Mouse (Mus musculus) Patski (cell line): Measurements from ENCODE around the gene Pla2g2c. TPM values are rescaled to one million over a fixed set of nuclear protein-coding genes. Genes with fewer than 3 reads are reported as not detected.

Source experiments
- ATAC-seq: fragments of 100-300 bp; one replicate; pipeline ENCODE4 v1.8.0; 2021
- CTCF ChIA-PET: fragments of 350-600 bp; sonication (Branson Sonifier 250); formaldehyde crosslinking; loops from one replicate; lab custom pipeline; 2022; ENCODE audit warnings: inconsistent platforms; lab: Charles Lee
- POLR2A ChIA-PET: fragments of 350-600 bp; sonication (Branson Sonifier 250); formaldehyde crosslinking; loops from one replicate; lab custom pipeline; 2022; ENCODE audit warnings: antibody characterized with exemption, inconsistent platforms; lab: Charles Lee
- DNase-seq: peaks from one replicate; pipeline ENCODE4 v3.0.0-alpha.2; 2011; ENCODE audit warnings: low read depth, low spot score
- H3K27me3 ChIP-seq: fragments of 371-371 bp; one replicate; pipeline ENCODE4 v1.5.1; 2021
- CTCF ChIP-seq: fragments of 100-300 bp; IDR thresholded peaks from one replicate; pipeline ENCODE4 v1.5.1; 2021
- in situ Hi-C: fragments of 300-500 bp; cut with MboI; formaldehyde crosslinking; loops from 3 replicates; pipeline ENCODE4 v1.11.1; 2018; ENCODE audit warnings: low pct_unique_long_range_greater_than_20kb, mixed read lengths
- polyA plus RNA-seq: library from polyadenylated mRNA; unstranded; gene quantifications from one replicate; pipeline ENCODE4 v1.2.3, GENCODE M21; 2021

Gene Pla2g2c
- polyA plus RNA-seq, 1 experiment from 2014 or later: not detected

DNA sequence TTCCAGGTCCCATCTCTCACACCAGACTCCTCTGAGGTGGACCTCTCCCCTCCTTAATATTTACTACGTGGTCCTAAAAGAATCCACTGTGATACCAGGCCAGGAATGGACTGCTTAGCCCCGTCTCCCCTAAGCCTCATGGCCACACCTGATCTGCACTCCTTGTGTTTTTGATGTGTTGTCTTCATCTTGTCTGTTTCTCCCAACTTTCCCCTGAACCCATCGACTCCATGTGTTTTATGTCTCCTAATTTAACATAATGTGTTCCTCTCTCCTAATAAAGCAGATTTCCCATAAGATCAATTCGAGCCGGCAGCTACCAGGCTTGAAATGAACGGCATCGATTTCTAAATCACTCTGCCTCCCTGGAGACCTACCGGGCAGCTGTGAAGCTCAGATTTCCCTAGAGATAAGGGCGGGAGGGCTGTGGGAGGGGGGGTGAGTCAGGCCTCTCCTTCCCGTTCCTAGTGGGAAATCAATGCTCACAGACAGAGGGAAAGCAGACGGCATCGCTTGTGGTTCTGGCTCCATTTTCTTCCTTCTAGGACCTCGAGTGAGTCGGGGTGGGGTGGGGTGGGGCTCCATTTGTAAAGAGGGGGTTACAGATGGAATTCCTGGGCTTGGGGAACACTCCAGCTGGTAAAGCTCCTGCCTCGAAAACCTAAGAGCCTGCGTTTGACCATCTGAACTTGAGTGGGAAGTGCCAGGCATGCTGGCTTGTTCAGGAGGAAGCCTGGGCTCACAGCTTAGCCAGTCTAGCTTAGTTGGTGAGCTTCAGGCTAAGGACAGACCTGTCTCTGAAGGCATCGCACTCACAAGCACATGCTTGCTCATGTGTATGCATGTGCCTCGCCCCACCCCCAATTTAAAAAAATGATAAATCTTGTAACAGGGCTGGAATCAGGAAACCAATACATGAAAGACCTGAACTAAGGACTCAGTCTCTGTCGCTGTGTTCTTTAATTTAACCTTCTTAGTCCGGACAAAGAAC lies 53.1 kb downstream of the Pla2g2c start:
- no peak for TF ChIP-seq CTCF
- ChIA-PET POLR2A (no interaction called here), CTCF (no interaction called here)
- ATAC-seq: no peak
- DNase-seq: no peak
- in situ Hi-C loops: no loop called here
- peaks cover 6% of the 10 kb centered on the region for H3K27me3 ChIP-seq

DNA sequence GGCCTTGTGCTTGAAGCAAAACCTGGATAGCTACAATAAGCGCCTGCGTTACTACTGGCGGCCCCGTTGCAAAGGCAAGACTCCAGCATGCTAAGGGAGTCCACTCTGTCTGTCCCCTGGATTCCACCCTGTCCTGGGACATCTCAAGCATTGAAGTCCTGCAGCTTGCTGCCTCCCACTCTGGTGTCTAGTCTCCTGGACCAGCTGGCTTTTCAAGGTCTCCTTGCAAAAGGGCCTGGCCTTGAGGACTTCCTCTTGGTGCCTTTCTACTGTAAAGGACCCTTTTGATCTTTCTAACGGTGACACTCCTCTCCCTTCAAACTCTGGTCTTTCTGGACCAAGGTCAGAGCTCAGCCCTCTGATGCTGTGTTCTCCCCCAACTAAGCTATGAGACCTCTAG lies 55.7 kb downstream of the Pla2g2c start:
- no peak for TF ChIP-seq CTCF
- peaks cover 6% of the 10 kb centered on the region for H3K27me3 ChIP-seq
- no peak for ATAC-seq
- ChIA-PET CTCF (no interaction called here), POLR2A (interaction anchor here (0.6 kb wide), 1 partner anchor 78 kb away, joined by 3 read pairs; no protein-coding TSS in a partner anchor)
- no peak for DNase-seq
- in situ Hi-C loops: no loop called here

DNA sequence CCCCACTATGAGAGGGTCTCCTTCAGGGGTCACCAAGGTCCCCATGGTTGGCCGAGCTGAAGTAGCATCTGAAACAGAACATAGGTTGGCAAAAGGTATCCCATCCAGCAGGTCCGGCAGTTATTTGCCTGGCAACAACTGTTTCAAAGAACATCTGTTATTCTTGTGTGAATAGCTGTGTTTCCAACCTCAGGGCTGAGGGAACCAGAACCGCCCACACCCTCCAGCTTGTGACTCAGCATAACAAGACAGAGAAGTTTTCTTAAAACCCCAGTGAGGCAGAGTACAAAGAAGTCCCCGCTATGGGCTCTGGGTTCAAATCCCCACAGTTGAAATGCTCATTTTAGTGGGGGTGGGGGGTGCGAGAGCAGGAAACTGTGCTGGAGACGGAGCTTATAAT lies 57.5 kb downstream of the Pla2g2c start:
- POLR2A ChIA-PET: no interaction called here
- no peak for TF ChIP-seq CTCF

DNA sequence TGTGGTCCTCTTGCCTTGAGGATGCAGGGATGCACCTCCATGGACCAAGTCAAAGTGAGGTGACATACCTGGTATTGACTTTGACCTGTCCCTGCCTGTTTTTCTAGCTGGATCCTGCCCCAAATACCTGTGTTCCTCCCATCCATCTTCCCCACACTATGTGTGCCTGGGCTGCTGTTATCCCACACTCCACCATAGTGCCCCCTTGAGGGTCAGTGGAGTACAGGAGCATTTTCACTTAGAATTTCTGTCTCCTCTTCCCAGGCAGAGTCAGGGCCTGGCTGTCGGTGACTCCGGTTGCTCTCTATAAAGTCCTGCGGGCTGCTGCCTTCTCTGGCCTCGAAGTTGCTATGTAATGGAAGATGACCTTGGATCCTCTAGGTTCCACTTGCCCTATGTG lies 61.1 kb downstream of the Pla2g2c start:
- ChIA-PET POLR2A (no interaction called here), CTCF (no interaction called here)
- no peak for TF ChIP-seq CTCF
- in situ Hi-C loops: no loop called here
- no peak for DNase-seq
- ATAC-seq: no peak
- no peaks in the 10 kb centered on the region for H3K27me3 ChIP-seq

More for the DNA sequence above, 57.5 kb downstream of the Pla2g2c start:
- no peak for ATAC-seq
- in situ Hi-C loops: no loop called here
- peaks cover 6% of the 10 kb centered on the region for H3K27me3 ChIP-seq
- DNase-seq: no peak
- CTCF ChIA-PET: no interaction called here

DNA sequence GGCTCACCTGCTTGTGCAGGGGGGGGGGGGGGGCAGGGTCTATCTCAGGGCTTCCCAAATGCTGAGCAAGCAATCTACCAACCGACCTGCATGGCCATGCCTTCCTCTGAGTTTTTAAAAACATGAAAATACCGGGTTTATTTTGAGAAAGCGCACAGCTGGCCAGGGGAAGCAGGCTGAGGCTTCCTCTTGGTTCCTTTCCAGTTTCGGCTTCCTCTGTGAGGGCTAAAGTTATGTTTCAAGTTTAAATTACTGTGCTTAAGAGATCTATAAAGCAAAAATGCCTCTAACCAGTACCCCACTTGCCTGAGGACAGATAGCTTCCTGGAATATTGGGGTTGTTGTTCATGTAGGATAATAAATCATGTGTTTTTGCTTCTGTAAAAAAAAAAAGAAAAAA lies 61.5 kb downstream of the Pla2g2c start:
- in situ Hi-C loops: no loop called here
- ATAC-seq (no peak), DNase-seq (no peak)
- CTCF ChIA-PET: no interaction called here
- POLR2A ChIA-PET: no interaction called here
- H3K27me3 ChIP-seq: no peaks in the 10 kb centered on the region
- no peak for TF ChIP-seq CTCF

DNA sequence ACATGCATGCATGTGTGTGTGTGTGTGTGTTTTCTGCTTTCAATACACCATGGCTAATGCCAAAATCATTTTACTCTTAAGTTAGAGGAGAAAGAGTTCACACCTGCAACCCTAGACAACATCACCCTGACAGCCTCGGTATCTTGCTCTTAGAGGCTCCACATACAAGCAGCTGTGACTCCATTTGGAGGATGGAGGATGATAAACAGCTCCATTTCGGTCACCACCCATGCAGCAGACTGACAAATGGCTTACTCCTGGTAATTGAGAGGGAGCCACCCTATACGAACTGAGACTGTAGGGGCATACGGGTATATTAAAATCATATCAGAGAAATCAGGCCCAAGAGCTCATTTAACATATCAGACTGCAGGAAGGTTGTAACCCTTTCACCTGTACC lies 63.8 kb downstream of the Pla2g2c start:
- in situ Hi-C loops: no loop called here
- ChIA-PET CTCF (no interaction called here), POLR2A (interaction anchor here (1.0 kb wide), 1 partner anchor 16 kb away, joined by 3 read pairs; no protein-coding TSS in a partner anchor)
- H3K27me3 ChIP-seq: no peaks in the 10 kb centered on the region
- ATAC-seq (no peak), DNase-seq (no peak)
- TF ChIP-seq CTCF: no peak

DNA sequence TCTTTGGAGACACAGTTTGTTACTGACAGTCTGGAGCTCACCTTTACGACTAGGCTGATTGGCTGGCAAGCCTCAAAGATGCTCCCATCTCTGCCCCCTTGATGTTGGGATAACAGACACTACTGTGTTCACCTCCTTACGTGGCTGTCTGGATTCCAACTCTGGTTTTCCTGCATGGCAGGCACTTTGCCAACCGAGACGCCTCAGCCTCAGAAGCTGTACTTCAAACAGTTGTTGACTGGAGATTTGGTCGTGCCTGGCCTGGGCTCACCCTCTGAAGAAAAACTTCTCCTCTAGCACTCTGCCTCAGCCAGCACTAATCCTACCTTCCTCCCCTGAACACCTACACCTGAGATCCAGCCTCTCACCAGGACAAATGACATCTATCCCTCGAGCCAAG lies 66.9 kb downstream of the Pla2g2c start:
- no peak for DNase-seq
- no peak for TF ChIP-seq CTCF
- ATAC-seq: no peak
- POLR2A ChIA-PET: interaction anchor here (0.7 kb wide), 1 partner anchor 19 kb away, joined by 3 read pairs; no protein-coding TSS in a partner anchor
- in situ Hi-C loops: no loop called here
- H3K27me3 ChIP-seq: no peaks in the 10 kb centered on the region
- CTCF ChIA-PET: no interaction called here

DNA sequence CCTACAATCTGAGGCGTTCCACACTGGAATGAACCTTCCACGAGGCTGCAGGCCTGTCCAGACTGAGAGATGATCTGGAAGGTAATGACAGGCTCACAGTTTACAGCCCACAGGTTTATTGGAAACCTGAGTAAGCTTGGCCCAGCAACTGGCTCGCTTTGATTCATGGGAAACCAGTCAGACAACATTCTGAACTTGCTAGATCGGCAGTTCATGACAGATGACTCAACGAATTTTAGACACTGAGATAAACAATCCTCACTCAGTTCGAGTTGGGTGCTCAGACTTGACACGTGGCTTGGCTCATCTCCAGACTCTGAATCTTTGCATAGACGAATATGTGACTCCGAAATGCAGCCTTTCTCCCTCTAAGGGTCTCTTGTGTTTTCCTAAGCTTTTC lies 68.0 kb downstream of the Pla2g2c start:
- CTCF ChIA-PET: no interaction called here
- in situ Hi-C loops: no loop called here
- no peak for TF ChIP-seq CTCF
- no peaks in the 10 kb centered on the region for H3K27me3 ChIP-seq
- POLR2A ChIA-PET: no interaction called here
- DNase-seq (no peak), ATAC-seq (no peak)

DNA sequence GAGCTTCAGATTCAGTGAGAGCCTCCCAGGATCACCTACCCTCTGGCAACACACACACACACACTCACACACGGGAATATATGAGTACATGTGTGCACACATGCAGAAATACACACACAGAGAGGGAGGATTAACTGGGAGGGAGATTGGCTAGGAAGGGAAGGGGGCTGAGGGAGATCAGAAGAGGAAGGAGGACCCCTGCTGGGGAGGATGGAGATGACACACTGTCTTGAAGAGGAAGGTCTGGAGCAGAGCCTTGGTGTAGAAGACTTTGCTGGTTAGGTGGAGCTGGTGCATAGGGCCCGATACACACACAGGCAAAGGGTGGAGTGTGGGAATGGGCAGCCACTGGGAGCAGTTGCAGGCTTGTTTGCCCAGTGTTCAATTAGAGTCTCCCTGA lies 68.7 kb downstream of the Pla2g2c start:
- POLR2A ChIA-PET: no interaction called here
- DNase-seq: no peak
- in situ Hi-C loops: no loop called here
- no peak for ATAC-seq
- CTCF ChIA-PET: no interaction called here
- no peak for TF ChIP-seq CTCF
- H3K27me3 ChIP-seq: no peaks in the 10 kb centered on the region

DNA sequence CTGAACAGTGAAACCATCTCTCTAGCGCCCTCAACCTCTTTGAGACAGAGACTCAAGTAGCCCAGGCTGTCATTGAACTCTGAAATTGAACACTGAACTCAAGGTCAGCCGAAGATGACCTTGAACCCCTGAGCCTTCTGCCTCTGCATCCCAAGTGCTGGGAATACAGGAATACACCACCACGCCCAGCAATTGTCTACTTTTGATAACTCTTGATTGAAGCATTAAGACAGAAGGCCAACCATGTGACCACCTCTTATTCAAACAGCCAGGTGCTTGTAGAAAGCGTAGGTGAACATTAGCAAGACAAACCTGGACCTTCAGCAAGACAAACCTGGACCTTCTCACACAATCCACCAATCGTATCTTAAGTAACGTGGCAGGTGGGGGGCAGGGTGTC lies 69.8 kb downstream of the Pla2g2c start:
- no peaks in the 10 kb centered on the region for H3K27me3 ChIP-seq
- TF ChIP-seq CTCF: no peak
- no peak for DNase-seq
- ChIA-PET POLR2A (no interaction called here), CTCF (no interaction called here)
- no peak for ATAC-seq
- in situ Hi-C loops: no loop called here

Other genes with a start within 250 kb of the Pla2g2c start
- 0.05 TPM for gene Vwa5b1, start 88.9 kb upstream of the Pla2g2c start, polyA plus RNA-seq
- not detected for gene Ubxn10, start 12.4 kb downstream of the Pla2g2c start, polyA plus RNA-seq
- gene Pla2g2f, start 32.8 kb downstream of the Pla2g2c start, polyA plus RNA-seq: not detected
- gene Pla2g2d, start 50.9 kb downstream of the Pla2g2c start, polyA plus RNA-seq: 0.03 TPM
- gene Pla2g5, start 138.7 kb downstream of the Pla2g2c start, polyA plus RNA-seq: 1.4 TPM
- not detected for gene Gm13030, start 149.2 kb downstream of the Pla2g2c start, polyA plus RNA-seq
- gene Pla2g2e, start 153.2 kb downstream of the Pla2g2c start, polyA plus RNA-seq: not detected
- gene Otud3, start 189.2 kb downstream of the Pla2g2c start, polyA plus RNA-seq: 10.5 TPM
- not detected for gene Rnf186, start 242.3 kb downstream of the Pla2g2c start, polyA plus RNA-seq
- 6.8 TPM for gene Tmco4, start 248.1 kb downstream of the Pla2g2c start, polyA plus RNA-seq